Mouse (Mus musculus): ENCODE measurements around the gene Pacs2.
A peak's percentile ranks its signal among the peaks of the same experiment; 100 is the strongest.

Gene Pacs2

DNA sequence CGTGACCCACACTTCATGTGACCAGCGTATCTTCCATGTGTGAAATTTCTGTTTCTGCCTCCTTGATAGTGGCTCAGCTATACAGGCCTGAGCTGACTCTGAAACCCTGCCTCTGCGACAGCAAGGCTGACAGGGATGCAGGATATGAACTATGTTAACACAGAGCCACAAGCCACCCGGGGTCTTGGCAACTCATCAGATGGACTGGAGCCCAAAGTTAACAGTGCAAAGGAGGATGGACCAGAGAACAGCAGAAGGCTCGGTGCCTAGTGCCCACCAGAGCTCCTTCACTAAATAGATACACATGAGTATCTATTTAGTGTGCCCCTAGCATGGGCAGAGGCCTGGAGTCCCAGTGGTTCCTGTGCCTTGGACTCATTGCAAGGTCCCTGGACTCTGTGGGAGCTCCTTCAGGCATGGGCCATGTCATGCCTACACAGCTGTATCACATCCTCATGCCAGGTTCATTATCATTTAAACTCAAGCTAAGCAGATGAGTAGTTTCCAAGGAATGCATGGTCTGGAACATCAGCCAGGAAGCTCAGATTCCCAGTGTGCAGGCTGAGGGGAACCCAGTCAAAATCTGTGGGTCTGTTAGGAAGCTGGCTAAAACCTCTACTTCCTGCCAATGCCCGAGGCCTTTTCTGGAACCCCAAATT is 2.5 kb upstream of the Pacs2 start:
- no peak for ATAC-seq (ENCODE audit: insufficient number of reproducible peaks, low FRiP score, low TSS enrichment)

DNA sequence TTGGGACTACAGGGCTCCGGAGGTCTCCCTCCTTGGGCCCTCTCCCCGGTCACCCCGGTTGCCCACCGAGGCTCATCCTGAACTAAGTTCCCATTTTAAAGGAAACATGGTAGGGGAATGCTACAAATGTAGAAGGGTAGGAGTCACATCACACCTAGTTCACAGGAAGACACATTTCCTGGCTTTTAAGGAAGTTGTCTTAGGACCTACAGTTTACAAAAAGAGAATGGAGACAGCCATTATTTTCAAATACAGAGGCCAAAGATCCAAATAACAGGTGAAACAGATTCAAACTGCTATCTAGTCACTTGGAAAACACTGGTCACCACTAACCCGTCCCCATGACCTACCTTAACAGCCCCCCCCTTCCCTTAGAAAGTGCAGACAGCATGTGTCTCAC is 1.9 kb upstream of the Pacs2 start:
- no peak for ATAC-seq (ENCODE audit: insufficient number of reproducible peaks, low FRiP score, low TSS enrichment)

DNA sequence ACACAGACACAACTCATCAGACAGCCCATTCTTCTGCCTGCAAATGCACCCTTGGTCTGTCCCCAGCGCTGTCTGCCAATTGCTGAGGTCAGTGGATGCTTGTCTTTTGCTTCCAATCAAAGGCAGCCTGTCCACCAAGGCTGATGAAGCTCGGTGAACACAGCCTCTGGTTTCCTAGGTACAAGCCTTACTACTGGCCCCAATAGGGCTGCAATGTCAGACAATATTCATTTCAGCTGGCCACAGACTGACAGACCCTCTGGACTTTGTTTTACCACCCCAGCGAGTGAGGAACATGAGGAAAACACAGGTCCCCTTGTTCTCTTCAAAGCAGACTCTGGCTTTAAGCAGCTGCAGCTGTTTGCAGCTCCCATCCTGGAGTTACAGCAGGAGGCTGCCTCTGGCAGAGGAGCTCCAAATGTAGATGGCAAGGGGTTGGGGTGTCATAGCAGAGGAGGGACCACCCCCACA is 1.3 kb upstream of the Pacs2 start:
- no peak for ATAC-seq (ENCODE audit: insufficient number of reproducible peaks, low FRiP score, low TSS enrichment)

DNA sequence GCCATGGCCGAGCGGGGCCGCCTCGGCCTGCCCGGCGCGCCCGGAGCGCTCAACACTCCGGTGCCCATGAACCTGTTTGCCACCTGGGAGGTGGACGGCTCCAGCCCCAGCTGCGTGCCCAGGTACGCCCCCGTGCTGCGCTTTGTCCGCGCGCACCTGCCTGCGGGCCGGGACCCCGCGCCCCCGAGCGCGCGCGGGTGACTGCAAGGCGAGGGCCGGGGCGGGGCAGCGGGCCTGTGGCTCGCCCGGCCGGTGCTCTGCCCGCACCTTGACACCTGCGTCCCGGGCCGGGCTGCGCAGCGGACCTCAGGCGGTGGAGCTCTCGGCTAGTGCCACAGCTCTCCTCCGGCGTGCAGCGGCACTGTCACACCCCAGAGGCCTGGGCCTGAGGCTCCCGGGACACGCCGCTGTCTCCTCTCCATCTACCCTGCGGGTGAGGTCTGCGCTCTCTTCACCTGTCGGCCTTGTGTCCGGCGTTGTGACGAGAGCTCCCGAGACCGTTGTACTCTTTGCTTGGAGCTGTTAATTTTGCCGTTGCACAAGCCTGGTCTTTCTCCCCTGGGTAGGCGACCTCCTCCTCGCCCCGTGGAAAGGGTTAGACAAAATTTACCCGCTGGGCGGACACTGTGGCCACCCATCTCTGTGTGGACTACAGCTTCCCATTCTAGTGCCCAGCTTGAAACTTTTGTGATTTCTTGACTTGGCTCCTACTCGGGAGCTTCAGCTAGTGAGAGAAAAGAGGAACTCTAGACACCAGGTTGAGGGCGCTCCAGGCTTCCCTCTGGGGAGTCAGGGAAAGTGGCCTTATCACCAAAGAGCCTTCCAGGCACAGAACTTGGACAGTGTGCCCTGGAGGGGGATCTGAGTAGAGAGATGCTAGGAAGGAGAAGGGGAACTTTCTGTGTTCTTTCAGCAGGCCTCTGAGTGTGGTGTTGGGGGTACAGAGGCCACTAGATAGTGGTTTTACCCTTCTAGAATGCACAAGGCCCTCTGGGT is 551 bp downstream of the Pacs2 start:
- peak; percentile 21; the same call in 1 of the 2 replicates for ATAC-seq (ENCODE audit: insufficient number of reproducible peaks, low FRiP score, low TSS enrichment)

DNA sequence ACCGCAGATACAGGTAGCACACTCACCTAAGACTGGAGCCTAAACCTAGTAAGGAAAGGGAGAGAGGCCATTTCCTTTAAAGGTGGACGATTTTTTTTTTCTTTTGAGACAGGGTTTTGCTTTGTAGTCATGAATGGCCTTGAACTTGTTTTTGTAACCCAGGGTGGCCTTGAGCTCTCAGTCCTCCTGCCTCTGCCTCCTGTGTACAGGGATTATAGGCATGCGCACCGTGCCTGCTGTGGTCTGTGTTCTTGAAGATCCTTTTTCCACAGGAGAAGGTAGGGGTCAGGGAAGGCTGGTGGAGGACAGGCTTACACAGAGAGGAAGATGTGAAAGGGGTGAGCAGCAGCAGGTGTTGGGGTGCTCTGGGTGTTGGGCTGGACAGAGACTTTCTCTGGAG is 1.6 kb downstream of the Pacs2 start:
- ATAC-seq (ENCODE audit: insufficient number of reproducible peaks, low FRiP score, low TSS enrichment): no peak

DNA sequence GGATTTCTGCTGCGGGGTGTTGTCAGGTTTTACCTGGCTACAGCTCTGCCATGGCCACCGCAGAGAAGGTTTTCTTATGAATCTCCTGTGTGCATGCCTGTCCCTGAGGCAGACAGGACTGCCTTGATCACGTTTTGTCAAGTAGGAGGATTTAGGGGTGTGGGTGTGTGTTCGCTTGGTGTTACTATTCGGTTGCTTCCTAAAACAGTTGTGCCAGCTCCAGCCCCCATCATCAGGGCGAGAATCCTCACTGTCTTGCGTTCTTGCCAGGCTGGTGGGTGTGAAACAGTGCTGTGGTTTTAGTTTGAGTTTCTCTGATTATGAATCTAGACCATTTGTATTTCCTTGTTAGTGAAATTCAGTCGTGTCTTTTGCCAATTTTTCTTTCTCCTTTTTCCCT is 2.7 kb downstream of the Pacs2 start:
- ATAC-seq (ENCODE audit: insufficient number of reproducible peaks, low FRiP score, low TSS enrichment): no peak

GRCm38 (mm10) chr12:113017429-113017984 is 3.2 kb downstream of the Pacs2 start:
- no peak for ATAC-seq (ENCODE audit: insufficient number of reproducible peaks, low FRiP score, low TSS enrichment)

- no peak for ATAC-seq (ENCODE audit: insufficient number of reproducible peaks, low FRiP score, low TSS enrichment)
These were observed 4.5 kb downstream of the Pacs2 start for GRCm38 (mm10) chr12:113018763-113019162.

- ATAC-seq (ENCODE audit: insufficient number of reproducible peaks, low FRiP score, low TSS enrichment): no peak
These were observed 7.2 kb downstream of the Pacs2 start for GRCm38 (mm10) chr12:113021488-113021887.

GRCm38 (mm10) chr12:113023082-113023481 is 8.8 kb downstream of the Pacs2 start:
- ATAC-seq (ENCODE audit: insufficient number of reproducible peaks, low FRiP score, low TSS enrichment): no peak

GRCm38 (mm10) chr12:113026557-113026956 is 12.2 kb downstream of the Pacs2 start:
- ATAC-seq (ENCODE audit: insufficient number of reproducible peaks, low FRiP score, low TSS enrichment): no peak

GRCm38 (mm10) chr12:113027495-113027894 is 13.2 kb downstream of the Pacs2 start:
- no peak for ATAC-seq (ENCODE audit: insufficient number of reproducible peaks, low FRiP score, low TSS enrichment)

GRCm38 (mm10) chr12:113028067-113028466 is 13.8 kb downstream of the Pacs2 start:
- no peak for ATAC-seq (ENCODE audit: insufficient number of reproducible peaks, low FRiP score, low TSS enrichment)

DNA sequence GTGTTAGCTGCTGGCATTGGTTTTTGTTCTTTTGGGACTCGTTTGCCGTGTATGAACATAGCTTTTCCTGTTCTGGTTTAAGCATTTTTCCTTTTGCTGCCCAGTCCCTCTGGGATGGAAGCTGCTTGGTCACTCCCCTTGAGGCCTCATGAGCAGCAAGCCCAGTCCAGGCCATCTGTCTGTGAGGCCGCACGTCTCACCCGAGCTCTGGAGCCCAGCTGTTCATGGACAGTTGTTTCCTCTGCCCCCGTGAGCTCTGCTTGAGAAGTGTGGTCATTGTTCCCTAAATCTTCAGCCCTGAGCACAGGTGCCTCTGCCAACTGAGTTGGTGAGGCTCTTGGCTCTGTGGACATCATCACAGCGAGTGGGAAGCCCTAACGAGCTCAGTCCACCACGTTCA is 14.6 kb downstream of the Pacs2 start:
- no peak for ATAC-seq (ENCODE audit: insufficient number of reproducible peaks, low FRiP score, low TSS enrichment)

- no peak for ATAC-seq (ENCODE audit: insufficient number of reproducible peaks, low FRiP score, low TSS enrichment)
These were observed 15.7 kb downstream of the Pacs2 start for GRCm38 (mm10) chr12:113030046-113030445.

DNA sequence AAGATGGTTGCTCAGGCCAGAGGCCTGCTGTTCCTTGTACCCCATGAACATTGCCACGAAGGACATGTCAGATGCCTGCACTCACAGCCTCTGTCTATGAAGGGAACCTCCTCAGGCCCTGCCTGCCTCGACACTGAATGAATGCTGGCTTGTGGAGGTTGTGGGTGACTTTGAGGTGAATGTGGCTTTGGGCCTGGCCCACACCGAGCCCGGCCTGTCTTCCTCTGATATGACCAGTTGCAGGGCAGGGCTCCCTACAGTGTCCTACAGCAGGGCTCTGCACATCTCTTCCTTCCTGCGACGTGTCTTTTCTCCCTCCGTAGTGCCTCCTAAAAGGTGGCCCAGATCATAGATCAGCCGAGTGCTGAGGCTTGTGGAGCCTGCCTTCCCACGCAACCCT is 16.7 kb downstream of the Pacs2 start:
- ATAC-seq (ENCODE audit: insufficient number of reproducible peaks, low FRiP score, low TSS enrichment): no peak

- ATAC-seq (ENCODE audit: insufficient number of reproducible peaks, low FRiP score, low TSS enrichment): no peak
These were observed 17.1 kb downstream of the Pacs2 start for GRCm38 (mm10) chr12:113031441-113031840.

- ATAC-seq (ENCODE audit: insufficient number of reproducible peaks, low FRiP score, low TSS enrichment): no peak
These were observed 18.3 kb downstream of the Pacs2 start for GRCm38 (mm10) chr12:113032296-113033250.

DNA sequence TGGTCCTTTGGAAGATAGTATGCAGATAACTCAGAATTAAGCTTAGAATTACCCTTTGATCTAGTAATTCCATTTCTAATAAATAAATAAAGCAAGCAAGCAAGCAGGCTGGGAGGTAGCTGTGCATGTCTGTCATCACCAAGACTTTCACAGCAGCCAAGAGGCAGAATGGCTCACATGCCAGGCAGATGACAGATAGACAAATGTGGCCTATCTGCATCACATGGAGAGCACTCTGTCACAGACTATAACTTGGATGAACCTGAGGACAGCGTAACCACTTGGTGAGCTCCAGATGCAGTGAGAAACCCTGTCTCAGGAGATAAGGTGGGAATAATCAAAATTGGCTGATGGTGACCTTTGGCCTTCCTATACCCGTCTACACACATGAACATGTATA is 20.8 kb downstream of the Pacs2 start:
- no peak for ATAC-seq (ENCODE audit: insufficient number of reproducible peaks, low FRiP score, low TSS enrichment)

DNA sequence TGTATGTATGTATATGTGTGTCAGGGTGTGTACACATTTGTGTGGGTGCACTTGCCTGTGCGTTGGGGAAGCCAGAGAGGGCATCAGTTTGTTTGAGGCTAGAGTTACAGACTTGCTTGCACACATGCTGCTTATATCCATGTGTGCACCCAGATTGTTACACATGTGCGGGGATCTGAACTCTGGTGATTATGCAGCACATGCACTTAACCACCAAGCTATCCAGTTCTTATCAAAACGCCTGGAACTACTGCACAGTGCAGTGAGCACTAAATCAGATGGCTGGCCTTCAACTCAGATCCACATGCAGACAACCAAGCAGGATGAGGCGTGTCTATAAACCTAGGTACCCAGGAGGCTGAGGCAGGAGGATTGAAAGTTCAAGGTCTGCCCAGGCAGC is 22.7 kb downstream of the Pacs2 start:
- ATAC-seq (ENCODE audit: insufficient number of reproducible peaks, low FRiP score, low TSS enrichment): no peak
